Mouse (Mus musculus) kidney, embryonic 16.5 days (tissue): ENCODE results near the gene Gm17617. TPM values are rescaled to one million over a fixed set of nuclear protein-coding genes. Genes with fewer than 3 reads are reported as not detected.

Experiments used
- ATAC-seq: fragments of 200-750 bp; cut with Nextera tagmentation; 2 replicates; pipeline ENCODE4 v1.8.0; 2017; ENCODE audit warnings: moderate TSS enrichment; ENCODE audit not compliant: low FRiP score, low TSS enrichment
- H3K27ac ChIP-seq: fragments of 300-500 bp; sonication (generic); 2 replicates; pipeline ENCODE4 v1.5.1; 2014; ENCODE audit warnings: low read length
- H3K27me3 ChIP-seq: fragments of 300-500 bp; sonication (generic); 2 replicates; pipeline ENCODE4 v1.6.1; 2014; ENCODE audit warnings: low read length, control low read depth, mixed read lengths; ENCODE audit not compliant: insufficient read depth
- H3K36me3 ChIP-seq: fragments of 300-500 bp; sonication (generic); 2 replicates; pipeline ENCODE4 v1.6.1; 2014; ENCODE audit warnings: low read length, control low read depth, mixed read lengths; ENCODE audit not compliant: insufficient read depth
- H3K4me1 ChIP-seq: fragments of 300-500 bp; sonication (generic); 2 replicates; pipeline ENCODE4 v1.6.1; 2014; ENCODE audit warnings: low read length, control low read depth, mixed read lengths; ENCODE audit not compliant: insufficient read depth
- H3K4me2 ChIP-seq: fragments of 300-500 bp; sonication (generic); replicated peaks from 2 replicates; pipeline ENCODE4 v1.6.1; 2014; ENCODE audit warnings: low read depth, low read length
- H3K4me3 ChIP-seq: fragments of 300-500 bp; sonication (generic); 2 replicates; pipeline ENCODE4 v1.5.1; 2014; ENCODE audit warnings: mild to moderate bottlenecking, low read length
- H3K9ac ChIP-seq: fragments of 300-500 bp; sonication (generic); replicated peaks from 2 replicates; pipeline ENCODE4 v1.6.1; 2014; ENCODE audit warnings: low read length
- H3K9me3 ChIP-seq: fragments of 300-500 bp; sonication (generic); 2 replicates; pipeline ENCODE4 v1.6.1; 2016; ENCODE audit warnings: low read length, control low read depth
- WGBS: fragments of 180-500 bp; shearing (Covaris S2); extraction: QIAGEN DNeasy Blood & Tissue Kit; methylation state at CpG from one replicate; pipeline ENCODE4 v1.1.7; 2014; 5-methylcytosine and 5-hydroxymethylcytosine counted together
- polyA plus RNA-seq: library from polyadenylated mRNA; unstranded; fragments of >200 nt; fragmentation: Nextera tagmentation; extraction: Ambion mirVana; gene quantifications from 2 replicates; pipeline ENCODE4 v1.2.1, GENCODE M21; 2015

The Gm17617 gene
- polyA plus RNA-seq, 1 experiment from 2014 or later, result not detected

DNA sequence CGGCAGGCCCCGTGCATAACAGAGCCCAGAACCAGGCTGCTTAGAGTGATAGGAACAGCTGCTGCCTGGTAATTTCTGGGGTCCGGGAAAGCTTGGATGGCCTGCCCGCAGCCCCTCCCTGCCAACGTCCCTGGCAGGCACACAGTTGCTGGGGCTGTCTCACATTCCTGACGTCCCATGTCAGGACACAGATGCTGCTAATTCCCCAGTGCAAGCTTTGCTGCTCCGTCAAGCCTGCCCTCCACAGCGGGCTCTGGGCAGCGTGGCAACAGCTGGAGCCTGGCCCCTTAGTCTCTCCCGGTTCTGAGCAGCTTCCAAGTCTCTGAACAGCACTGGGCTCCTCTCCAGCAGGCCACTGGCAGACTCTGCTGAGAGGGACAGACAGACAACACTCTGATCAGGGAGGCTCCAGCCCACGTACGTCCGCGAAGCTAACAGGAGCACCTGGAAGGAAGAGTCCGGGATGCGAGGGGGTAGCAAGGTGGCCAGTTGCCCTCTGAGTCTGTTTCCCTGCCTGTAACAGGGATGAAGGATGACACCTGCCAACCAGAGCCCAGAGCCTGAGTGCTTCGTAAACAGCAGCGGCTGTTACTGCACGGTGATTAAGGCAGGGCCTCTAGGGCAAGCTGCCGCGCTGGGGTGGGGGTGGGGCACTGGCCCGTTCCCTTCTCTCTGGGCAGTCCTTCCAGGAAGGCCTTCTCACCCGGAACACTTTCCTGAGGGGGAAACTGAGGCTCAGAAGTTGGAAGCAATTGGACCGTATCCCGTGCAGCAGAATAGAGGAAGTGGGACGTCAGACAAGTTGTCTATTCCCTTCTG is 38.4 kb upstream of the Gm17617 start:
- H3K4me3 ChIP-seq, result peak overlapping the region; percentile 21; the same call in 1 of the 2 replicates
- 11% methylated on average over 26 of the region's 26 CpGs for WGBS
- H3K27ac ChIP-seq, result peak overlapping the region; percentile 80
- H3K9me3 ChIP-seq, result no peaks in the 10 kb centered on the region
- peak; percentile 36; the same call in 1 of the 2 replicates for ATAC-seq
- peak overlapping the region; percentile 41; the same call in 1 of the 2 replicates for H3K9ac ChIP-seq
- no peaks in the 10 kb centered on the region for H3K27me3 ChIP-seq
- H3K4me2 ChIP-seq, result peak overlapping the region; percentile 50
- peaks cover 37% of the 10 kb centered on the region for H3K4me1 ChIP-seq
- 0 out of 2 replicates have a peak, but pooled peaks cover 2% of the 10 kb centered on the region for H3K36me3 ChIP-seq

DNA sequence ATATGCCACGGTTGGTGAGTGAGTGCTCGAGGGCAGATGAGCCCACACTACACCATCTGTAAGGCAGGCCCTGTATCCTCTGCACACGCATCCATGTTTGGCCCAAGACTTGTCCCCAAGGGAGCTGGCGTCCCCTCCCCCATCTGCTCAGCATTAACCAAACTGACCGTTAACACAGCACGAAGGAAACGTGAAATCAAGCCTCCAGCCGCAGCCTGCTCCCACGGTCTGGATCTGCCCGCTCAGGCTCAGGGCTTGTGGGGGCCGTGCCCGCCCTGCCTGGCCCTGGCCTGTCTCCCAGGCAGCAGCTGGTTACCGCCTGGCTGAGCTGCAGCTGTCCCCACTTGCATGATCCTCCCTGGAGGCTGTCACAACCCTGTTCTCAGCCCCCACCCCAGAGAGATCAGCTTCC is 35.6 kb upstream of the Gm17617 start:
- no peaks in the 10 kb centered on the region for H3K27me3 ChIP-seq
- no peak overlapping the region for H3K4me2 ChIP-seq
- 0 out of 2 replicates have a peak, but pooled peaks cover 7% of the 10 kb centered on the region for H3K36me3 ChIP-seq
- WGBS, result 25% methylated on average over 13 of the region's 13 CpGs
- H3K27ac ChIP-seq, result peak overlapping the region; percentile 74
- no peak overlapping the region for H3K4me3 ChIP-seq
- no peaks in the 10 kb centered on the region for H3K9me3 ChIP-seq
- no peak overlapping the region for H3K9ac ChIP-seq
- peaks cover 37% of the 10 kb centered on the region for H3K4me1 ChIP-seq
- ATAC-seq, result peak; percentile 93

DNA sequence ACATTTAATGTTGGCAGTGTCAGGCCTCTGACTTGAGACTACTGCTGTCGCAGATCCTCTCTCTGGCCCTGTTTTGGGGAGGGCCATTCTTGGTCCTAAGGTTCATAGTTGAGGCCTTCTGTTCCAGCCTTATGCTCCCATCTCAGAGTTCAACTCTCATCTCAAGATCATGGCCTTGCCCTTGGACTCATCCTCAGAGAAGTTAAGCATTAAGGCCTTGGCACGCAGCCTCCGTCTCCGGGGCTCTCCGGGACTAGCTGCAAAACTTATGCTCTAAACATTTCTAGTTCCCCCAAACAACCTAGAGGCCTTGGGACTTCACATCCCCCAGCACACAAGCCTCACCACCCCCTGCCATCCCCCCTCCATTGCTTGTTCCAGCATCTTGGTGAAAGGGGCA is 34.9 kb upstream of the Gm17617 start:
- no peaks in the 10 kb centered on the region for H3K9me3 ChIP-seq
- 78% methylated on average over 5 of the region's 5 CpGs for WGBS
- 0 out of 2 replicates have a peak, but pooled peaks cover 7% of the 10 kb centered on the region for H3K36me3 ChIP-seq
- H3K27ac ChIP-seq, result peak overlapping the region; percentile 74
- H3K4me1 ChIP-seq, result peaks cover 37% of the 10 kb centered on the region
- H3K4me2 ChIP-seq, result no peak overlapping the region
- ATAC-seq, result no peak
- H3K9ac ChIP-seq, result no peak overlapping the region
- no peak overlapping the region for H3K4me3 ChIP-seq
- H3K27me3 ChIP-seq, result no peaks in the 10 kb centered on the region

GRCm38 (mm10) chr13:55167798-55168197 is 34.5 kb upstream of the Gm17617 start:
- Histone ChIP-seq H3K4me2 (no peak overlapping the region), H3K9me3 (no peaks in the 10 kb centered on the region), H3K9ac (no peak overlapping the region), H3K27ac (peak overlapping the region; percentile 74), H3K4me3 (no peak overlapping the region), H3K27me3 (no peaks in the 10 kb centered on the region), H3K36me3 (0 out of 2 replicates have a peak, but pooled peaks cover 7% of the 10 kb centered on the region), H3K4me1 (peaks cover 37% of the 10 kb centered on the region)
- no peak for ATAC-seq
- 66% methylated on average over 11 of the region's 11 CpGs for WGBS

GRCm38 (mm10) chr13:55166806-55167725 is 33.7 kb upstream of the Gm17617 start:
- no peak for ATAC-seq
- Histone ChIP-seq H3K36me3 (0 out of 2 replicates have a peak, but pooled peaks cover 7% of the 10 kb centered on the region), H3K4me2 (no peak overlapping the region), H3K9me3 (no peaks in the 10 kb centered on the region), H3K9ac (no peak overlapping the region), H3K4me3 (no peak overlapping the region), H3K4me1 (peaks cover 33% of the 10 kb centered on the region), H3K27me3 (no peaks in the 10 kb centered on the region), H3K27ac (no peak overlapping the region)
- 83% methylated on average over 32 of the region's 32 CpGs for WGBS

DNA sequence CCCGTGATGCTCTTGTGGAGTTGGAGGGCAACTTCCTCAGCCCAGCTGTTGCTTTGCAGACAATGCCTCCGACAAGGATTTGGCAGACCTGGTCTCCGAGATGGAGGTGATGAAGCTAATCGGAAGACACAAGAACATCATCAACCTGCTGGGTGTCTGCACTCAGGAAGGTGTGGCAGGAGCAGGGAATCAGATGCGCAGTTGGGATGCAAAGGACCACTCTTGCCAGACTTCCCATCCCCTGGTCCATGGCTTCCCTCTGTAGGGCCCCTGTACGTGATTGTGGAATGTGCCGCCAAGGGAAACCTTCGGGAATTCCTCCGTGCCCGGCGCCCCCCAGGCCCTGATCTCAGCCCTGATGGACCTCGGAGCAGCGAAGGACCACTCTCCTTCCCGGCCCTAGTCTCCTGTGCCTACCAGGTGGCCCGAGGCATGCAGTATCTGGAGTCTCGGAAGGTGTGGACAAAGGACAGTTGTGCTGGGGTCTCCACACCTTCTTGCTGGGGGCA is 32.5 kb upstream of the Gm17617 start:
- Histone ChIP-seq H3K27ac (no peak overlapping the region), H3K36me3 (peaks cover 17% of the 10 kb centered on the region; the same call in 1 of the 2 replicates), H3K4me3 (no peak overlapping the region), H3K4me2 (no peak overlapping the region), H3K4me1 (peaks cover 22% of the 10 kb centered on the region), H3K27me3 (no peaks in the 10 kb centered on the region), H3K9ac (no peak overlapping the region), H3K9me3 (no peaks in the 10 kb centered on the region)
- no peak for ATAC-seq
- WGBS, result 90% methylated on average over 16 of the region's 16 CpGs

DNA sequence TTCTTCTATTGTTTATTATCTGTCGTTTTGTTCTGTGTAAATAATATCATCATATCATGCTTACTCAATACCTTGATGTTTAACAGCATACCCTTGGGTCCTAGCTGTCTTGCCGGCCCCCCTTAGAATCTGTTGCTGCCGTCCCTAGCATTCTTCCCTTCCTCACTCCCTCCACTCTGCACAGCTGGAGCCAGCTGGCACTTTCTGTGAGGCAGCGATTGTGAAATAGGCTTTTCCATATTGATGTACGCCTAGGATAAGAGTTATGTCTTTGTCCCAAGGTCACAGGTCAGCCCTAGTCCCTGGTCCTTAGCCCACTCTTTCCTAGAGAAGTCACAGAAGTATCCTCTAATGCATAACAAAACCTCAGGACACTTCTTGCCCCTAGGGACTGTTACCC is 30.2 kb upstream of the Gm17617 start:
- WGBS, result 50% methylated on average over 5 of the region's 5 CpGs
- 0 out of 2 replicates have a peak, but pooled peaks have one; percentile 17 for ATAC-seq
- no peaks in the 10 kb centered on the region for H3K9me3 ChIP-seq
- no peaks in the 10 kb centered on the region for H3K27me3 ChIP-seq
- H3K9ac ChIP-seq, result no peak overlapping the region
- no peak overlapping the region for H3K4me3 ChIP-seq
- H3K4me2 ChIP-seq, result no peak overlapping the region
- peaks cover 10% of the 10 kb centered on the region for H3K4me1 ChIP-seq
- no peak overlapping the region for H3K27ac ChIP-seq
- peaks cover 29% of the 10 kb centered on the region; the same call in 1 of the 2 replicates for H3K36me3 ChIP-seq

DNA sequence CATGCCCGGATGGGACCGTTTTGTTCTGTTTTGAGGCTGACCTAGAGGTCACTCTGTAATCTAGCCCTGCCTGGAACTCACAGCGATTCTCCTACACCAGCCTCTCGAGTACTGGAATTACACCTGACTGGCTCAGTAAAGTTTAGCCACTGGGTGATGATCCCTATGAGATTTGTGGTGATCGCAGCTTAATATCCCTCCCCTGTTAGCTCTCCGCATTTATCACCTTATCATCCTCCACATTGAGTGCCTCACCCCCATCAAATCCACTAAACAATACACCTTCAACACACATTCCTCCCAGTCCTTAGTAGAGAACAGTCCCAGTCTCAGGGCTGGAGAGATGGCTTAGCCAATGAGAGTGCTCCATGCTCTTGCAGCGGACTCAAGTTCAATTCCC is 29.0 kb upstream of the Gm17617 start:
- 50% methylated on average over 7 of the region's 7 CpGs for WGBS
- no peaks in the 10 kb centered on the region for H3K27me3 ChIP-seq
- H3K4me3 ChIP-seq, result no peak overlapping the region
- H3K27ac ChIP-seq, result no peak overlapping the region
- H3K4me2 ChIP-seq, result no peak overlapping the region
- no peaks in the 10 kb centered on the region for H3K9me3 ChIP-seq
- H3K9ac ChIP-seq, result no peak overlapping the region
- H3K4me1 ChIP-seq, result no peaks in the 10 kb centered on the region
- H3K36me3 ChIP-seq, result peaks cover 29% of the 10 kb centered on the region; the same call in 1 of the 2 replicates
- ATAC-seq, result no peak

- Histone ChIP-seq H3K36me3 (peaks cover 12% of the 10 kb centered on the region; the same call in 1 of the 2 replicates), H3K4me2 (peak overlapping the region; percentile 82), H3K9ac (no peak overlapping the region), H3K4me1 (peaks cover 4% of the 10 kb centered on the region; the same call in 1 of the 2 replicates), H3K9me3 (no peaks in the 10 kb centered on the region), H3K27ac (no peak overlapping the region), H3K27me3 (peaks cover 14% of the 10 kb centered on the region), H3K4me3 (peak overlapping the region; percentile 64)
- no peak for ATAC-seq
- 87% methylated on average over 5 of the region's 5 CpGs for WGBS
Observed at GRCm38 (mm10) chr13:55153951-55154350, 20.6 kb upstream of the Gm17617 start.
